Mouse (Mus musculus): ENCODE data around the gene Adgrg5.

Gene Adgrg5

DNA sequence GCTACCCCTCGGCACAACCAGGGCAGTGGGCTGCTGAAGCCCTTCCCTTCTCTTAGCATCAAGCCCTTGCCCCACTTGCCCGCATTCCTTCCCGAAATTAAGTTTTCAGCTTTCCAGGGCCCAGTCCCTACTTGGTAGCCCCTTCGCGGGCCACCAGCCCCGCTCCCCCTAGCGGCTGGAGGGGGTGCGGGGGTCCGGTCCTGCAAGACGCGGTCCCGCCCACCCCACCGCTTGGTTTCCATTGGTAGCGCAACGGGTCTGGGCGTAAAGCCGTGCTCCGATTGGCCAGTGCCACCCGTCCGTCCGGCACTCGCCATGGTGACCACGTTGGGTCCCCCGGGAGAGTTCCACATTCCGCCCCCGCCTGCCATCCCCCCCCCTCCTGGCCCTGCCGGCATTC, 6.1 kb upstream of the Adgrg5 start:
- peak; percentile 46 for DNase-seq (ENCODE audit: low spot score)

DNA sequence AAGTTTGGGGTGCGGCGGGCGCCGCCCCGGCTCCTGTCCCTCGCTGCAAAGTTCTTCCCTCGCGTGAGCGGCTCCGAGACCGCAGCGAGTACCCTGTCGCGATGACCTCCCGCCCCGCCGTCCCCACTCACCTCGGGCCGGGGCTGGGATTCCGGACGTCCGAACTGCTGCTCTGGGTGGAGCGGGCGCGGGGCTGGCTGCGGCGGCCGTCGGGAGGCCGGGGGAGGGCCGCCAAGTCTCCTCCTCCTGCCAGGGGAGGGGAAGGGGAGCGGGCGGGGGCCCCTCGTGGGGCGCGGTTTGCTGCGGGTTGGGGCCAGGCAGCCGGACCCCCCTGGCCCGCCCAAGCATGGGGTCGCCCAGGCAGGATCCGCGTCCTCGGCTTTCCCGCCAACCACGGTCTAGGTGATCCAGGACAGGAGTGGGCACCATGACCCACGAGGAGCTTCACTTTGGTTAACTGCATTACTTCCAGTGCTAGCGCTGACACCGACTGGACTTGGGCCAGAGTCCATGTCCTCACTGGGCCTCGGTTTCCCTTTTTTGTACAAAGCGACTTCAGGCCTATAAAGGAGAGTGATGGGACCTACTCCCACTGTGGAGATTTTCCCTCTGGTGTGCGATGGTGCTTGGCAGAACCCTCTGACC, 5.5 kb upstream of the Adgrg5 start, which contains the start of gene Ccdc102a:
Gene Ccdc102a (minus strand): TSS at position 248 of the 645 bp plus-strand sequence.
- DNase-seq (ENCODE audit: low spot score), result no peak

DNA sequence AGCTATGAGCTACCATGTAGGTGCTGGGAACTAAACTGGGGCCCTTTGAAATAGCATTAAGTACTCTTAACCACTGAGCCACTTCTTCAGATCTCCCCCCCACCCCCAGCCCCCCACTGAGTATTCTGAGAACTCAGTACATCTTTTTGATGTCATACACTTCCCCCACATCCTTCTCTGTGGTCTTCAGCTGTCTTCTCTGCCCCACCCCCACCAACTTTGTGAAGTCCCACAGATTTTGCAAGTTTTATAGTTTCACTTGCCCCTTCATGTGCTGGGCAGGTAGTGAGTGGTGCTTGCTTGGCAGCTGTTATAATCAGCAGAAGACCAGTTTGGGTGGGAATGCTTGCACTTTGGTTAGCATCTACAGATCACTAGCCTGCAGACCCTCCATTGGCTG, 4.2 kb upstream of the Adgrg5 start:
- DNase-seq (ENCODE audit: low spot score), result no peak

DNA sequence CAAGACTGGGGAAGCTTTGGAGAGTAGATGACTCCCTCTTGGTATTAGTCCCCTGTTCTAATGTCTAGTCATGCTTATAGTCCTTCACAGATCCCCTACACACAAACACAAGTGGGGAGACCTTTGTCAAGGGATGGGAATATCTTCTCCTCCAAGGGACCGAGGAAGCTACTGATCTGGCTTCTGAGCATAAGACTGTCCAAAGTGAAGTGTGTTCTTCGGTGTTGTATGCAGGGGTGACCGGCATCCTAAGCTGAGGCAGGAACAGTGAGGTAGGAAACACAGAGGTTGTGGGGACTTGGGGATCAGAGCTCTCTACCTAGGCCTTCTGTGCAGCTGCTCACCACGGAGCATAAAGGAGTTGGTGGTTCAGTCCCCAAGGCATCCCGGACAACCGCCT, 1.3 kb upstream of the Adgrg5 start:
- no peak for DNase-seq (ENCODE audit: low spot score)

- no peak for DNase-seq (ENCODE audit: low spot score)
Observed at GRCm38 (mm10) chr8:94922602-94923001, 892 bp upstream of the Adgrg5 start.

GRCm38 (mm10) chr8:94928227-94928626, 4.7 kb downstream of the Adgrg5 start:
- no peak for DNase-seq (ENCODE audit: low spot score)

DNA sequence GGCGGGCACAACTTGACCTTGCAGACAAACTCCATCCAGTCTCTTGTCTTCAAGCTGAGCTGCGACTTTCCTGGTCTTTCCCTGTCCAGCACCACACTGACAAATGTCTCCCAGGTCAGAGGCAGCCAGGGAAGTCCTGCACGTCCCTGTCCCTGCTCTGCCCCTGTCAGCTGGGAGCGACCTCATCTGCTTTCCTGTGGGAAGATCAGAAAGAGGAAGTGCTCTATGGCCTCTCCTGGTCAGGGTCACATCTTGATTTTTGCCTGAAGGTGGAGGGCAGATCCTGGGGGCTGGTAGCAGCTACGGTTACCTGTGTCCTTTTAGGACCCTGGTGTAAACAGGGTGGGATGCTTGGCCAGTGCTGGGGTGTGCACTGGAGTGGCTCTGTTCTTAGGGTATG, 10.4 kb downstream of the Adgrg5 start:
- no peak for DNase-seq (ENCODE audit: low spot score)

GRCm38 (mm10) chr8:94935172-94935571, 11.7 kb downstream of the Adgrg5 start:
- no peak for DNase-seq (ENCODE audit: low spot score)

DNA sequence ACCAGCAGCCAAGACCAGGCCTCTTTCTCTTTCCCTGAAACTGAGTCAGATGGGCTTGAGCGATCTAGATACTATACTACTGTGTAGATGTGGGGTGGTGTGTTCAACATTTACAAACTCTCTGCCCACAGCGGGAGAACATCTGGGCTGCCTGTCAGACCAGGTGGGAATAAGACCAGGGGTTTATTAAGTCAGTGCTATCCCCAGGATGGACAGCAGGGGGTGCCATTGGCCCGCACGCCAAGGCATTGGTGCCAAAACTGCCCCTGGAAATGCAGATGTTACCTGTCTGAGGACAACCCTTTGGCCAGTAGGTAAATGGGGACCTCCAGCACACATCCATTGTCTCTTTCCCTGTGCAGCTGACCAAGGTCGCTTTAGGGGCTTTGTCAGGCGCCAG, 19.1 kb downstream of the Adgrg5 start:
- DNase-seq (ENCODE audit: low spot score), result peak; percentile 34

GRCm38 (mm10) chr8:94945185-94945584, 21.7 kb downstream of the Adgrg5 start:
- peak; percentile 55 for DNase-seq (ENCODE audit: low spot score)

DNA sequence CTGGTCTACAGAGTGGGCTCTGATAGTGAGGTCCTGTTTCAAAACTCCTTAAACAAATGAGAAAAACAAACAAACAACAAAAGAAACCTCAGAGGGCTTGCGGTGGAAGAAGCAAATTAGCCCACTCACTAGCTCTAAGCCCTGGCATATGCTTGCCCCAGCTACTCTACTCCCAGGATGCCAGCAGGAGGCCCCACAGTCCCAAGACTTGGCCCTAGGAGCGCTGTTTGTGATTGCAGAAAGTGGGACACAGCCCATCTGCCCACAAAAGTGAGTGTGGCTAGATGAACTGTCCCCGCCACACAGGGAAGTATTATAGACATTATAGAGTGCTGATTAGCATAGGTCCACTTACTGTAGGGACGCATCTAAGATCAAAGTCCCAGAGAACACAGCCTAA, 24.9 kb downstream of the Adgrg5 start:
- no peak for DNase-seq (ENCODE audit: low spot score)

- no peak for DNase-seq (ENCODE audit: low spot score)
Observed at GRCm38 (mm10) chr8:94949010-94949409, 25.5 kb downstream of the Adgrg5 start.

- DNase-seq (ENCODE audit: low spot score), result peak; percentile 67
Observed at GRCm38 (mm10) chr8:94950046-94950445, 26.6 kb downstream of the Adgrg5 start.

DNA sequence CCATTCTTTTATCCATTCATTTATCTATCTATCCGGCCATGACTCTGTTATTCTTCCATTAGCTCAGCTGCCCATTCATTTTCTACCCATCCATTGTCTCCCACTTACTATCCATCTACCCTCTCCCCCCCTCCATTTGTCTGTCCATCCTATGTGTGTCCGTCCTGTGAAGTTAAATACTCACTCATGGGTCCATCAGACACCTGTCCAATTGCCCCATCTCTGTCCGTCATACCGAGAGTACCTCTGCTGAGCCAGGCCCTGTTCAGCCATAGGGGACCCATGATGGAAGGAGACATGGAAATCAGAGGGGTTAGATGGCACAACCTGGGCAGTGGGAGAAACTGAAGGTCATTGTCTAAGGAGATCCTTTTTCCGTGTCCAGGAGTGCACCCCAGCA, 27.0 kb downstream of the Adgrg5 start:
- DNase-seq (ENCODE audit: low spot score), result no peak

- no peak for DNase-seq (ENCODE audit: low spot score)
Observed at GRCm38 (mm10) chr8:94952086-94952485, 28.6 kb downstream of the Adgrg5 start.

GRCm38 (mm10) chr8:94953624-94954367, 30.3 kb downstream of the Adgrg5 start:
- DNase-seq (ENCODE audit: low spot score), result no peak

GRCm38 (mm10) chr8:94954368-94954737, 30.9 kb downstream of the Adgrg5 start:
- no peak for DNase-seq (ENCODE audit: low spot score)

DNA sequence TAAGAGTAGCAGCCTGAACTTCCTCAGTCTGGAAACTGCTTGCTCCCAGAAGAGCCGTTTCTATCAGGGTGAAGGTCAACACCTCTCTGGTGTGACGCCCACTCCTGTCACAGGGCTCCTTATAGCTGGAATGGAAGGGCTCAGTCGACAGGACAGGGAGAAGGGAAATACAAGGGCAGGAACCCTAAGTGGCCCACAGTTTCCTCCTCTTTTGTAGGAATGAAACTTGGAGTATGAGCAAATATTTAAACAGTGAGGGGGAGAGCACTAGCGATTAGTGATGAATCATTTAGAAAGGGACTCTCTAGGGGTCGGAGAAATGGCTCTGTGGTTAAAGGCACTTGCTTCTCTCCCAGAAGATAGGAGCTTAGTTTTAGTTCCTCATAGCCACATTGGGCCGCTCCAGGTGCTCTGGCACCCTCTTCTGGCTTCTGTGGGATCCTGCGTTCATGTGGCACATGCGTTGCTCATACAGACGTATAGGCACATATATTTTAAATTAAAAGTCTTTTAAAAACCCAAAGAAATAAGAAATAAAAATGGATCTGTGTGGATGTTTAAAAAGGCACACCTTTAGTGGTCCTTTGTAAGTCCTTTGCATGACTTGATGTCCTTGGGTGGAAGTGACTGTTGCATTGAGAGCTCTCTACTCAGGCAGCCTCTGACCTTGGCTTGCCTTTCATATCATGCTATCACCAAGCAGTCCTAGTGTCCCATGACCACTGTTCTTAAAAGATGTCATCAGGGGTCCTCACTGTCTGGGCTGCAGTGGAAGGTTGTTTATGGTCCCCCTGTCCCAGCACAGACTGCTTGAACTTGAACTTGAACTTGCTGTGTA, 31.6 kb downstream of the Adgrg5 start:
- no peak for DNase-seq (ENCODE audit: low spot score)

DNA sequence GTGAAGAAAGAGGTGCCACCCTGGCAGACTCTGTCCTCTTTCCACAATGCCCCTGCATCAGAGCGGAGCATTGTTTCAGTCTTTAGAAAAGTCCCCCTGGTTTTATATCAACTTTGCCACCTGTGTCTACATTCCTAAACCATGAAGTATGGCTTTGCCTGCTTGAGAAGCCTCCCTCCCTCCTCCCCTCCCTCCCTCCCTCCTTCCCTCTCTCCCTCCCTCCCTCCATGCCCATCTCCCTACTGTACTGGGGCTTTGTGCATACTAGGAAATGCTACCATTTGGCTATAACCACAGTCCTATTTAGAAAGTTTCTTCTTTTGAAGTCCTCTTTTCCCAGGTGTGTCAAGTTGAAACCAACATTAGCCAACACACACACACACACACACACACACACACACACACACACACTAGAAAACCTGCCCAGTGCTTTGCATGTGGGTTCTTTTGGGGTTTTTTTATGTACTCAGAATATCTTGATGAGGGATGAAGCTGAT, 32.6 kb downstream of the Adgrg5 start:
- DNase-seq (ENCODE audit: low spot score), result no peak

DNA sequence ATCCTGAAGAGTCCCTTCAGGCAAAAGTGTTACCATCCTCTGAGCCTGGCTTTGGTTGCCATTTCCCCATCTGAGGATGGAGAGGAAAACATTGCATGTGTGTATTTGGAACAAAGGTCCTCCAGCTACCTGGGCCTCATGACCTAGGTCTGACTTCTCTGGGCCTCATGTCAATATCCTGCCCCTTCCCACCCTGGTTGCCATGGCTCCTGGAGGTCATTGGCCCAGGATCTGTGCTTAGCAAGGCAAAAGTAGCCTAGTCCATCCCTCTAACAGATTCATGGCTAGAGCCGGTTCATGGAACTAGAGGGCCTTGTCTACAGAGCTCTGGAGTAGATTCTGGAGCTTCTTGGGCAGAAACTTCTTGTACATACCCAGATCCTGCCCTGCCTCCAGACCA, 38.7 kb downstream of the Adgrg5 start:
- DNase-seq (ENCODE audit: low spot score), result no peak

- no peak for DNase-seq (ENCODE audit: low spot score)
Observed at GRCm38 (mm10) chr8:94964828-94965227, 41.3 kb downstream of the Adgrg5 start.

DNA sequence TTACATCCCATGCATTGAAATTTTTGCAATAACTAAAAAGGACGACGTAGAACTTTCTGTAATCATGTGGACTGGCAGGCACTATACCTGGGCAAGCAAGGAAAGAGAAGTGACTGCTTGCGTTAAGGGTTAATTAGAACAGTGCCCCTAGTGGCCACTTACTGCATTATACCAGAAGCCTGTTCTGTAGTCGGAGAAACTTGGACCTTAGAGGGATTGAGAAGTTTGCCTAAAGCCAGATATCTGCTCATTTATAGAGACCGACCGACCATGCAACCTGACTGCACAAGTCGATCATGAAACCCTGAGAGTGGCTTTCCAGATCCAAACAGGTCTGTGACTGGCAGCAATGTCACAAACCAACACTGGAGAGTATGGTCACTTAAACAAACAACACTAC, 43.1 kb downstream of the Adgrg5 start:
- DNase-seq (ENCODE audit: low spot score), result no peak

DNA sequence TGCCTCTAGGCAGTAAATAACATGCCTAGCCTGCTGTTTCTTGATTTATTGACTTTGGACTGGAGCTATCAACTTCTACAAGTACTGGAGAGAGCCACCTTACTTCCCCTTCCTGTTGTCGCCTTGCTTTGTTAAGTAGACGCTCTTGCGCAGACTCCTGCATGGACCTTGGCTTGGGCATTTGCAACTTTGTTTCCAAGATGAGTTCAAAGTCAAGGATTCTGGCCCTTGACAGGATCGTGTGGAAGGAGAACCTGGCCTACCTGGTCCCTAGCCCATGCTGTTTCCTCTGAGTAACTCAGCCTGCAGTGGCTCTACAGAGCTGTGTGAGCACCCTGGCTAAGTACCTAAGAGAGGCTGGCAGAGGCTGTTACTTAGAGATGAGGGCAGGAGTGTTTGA, 43.6 kb downstream of the Adgrg5 start:
- DNase-seq (ENCODE audit: low spot score), result no peak

Data from left cerebral cortex, adult 11 months (tissue).